In the genomic region with DNA sequence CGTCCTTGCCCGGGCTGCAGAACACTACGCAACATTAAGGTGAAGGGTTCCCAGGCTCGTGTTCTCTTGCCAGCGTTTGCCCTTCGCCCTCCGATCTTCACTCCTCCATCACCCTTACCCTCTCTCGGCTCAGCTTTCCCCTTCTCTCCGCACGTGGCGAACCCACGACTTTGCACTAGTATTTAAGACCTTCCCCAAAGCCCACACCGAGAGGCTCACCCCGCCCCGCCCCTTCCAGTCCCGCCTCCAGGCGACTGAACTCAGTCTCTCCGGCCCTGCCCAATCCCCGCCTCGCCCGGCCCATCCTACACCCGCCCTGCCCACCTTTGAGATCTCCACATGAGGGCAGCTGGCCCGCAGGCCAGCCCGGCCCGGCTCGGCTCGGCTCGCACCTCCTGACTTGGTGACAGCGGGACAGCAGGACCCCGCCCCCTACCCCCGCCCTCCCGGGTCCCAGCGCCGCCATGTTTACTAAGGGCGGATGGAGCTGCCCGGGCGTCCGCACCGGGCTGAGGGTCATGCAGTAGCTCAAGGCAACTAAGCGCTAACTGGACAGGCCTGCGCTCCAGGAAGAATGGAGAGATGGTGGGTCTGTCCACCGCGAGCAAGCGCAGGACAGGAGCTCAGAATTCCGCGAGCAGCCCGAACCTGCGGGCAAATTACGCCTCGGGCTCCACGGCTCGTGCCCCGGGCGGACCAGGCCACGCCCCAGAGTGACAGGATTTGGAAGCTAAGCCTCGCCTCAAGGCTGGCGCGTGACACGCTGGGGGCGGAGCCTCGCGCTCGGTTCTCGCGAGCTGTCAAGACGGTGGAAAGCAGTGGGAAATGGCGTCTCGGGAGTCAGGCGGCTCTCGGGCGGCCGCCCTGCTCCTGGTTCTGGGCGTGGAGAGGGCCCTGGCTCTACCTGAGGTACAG, we compare ENCODE assay signal across 8 mouse cellular contexts. TPM values are rescaled to one million over a fixed set of nuclear protein-coding genes. Genes with fewer than 3 reads are reported as not detected.
DNase-seq lines count a peak whose midpoint lies in the region; ATAC-seq and TF ChIP-seq lines count a peak whose summit lies in the region.

A gene (plus strand): TSS at position 465 of the 915 bp plus-strand sequence.

- no peaks in the 10 kb centered on the region for H3K9me3 ChIP-seq in forebrain, embryonic 10.5 days
- H3K9me3 ChIP-seq in heart, embryonic 15.5 days (replicated peaks), result no peaks in the 10 kb centered on the region
- no peaks in the 10 kb centered on the region for H3K9me3 ChIP-seq in liver, embryonic 14.5 days (ENCODE audit: control insufficient read depth, low read length)
- no peaks in the 10 kb centered on the region for H3K9me3 ChIP-seq in neural tube, embryonic 11.5 days (ENCODE audit: control insufficient read depth, low read length)
- H3K9me3 ChIP-seq in stomach, postnatal 0 days (ENCODE audit: control insufficient read depth, low read length), result no peaks in the 10 kb centered on the region

- peak within 1 kb of the TSS; percentile 93 for H3K9ac ChIP-seq in heart, embryonic 15.5 days
- H3K9ac ChIP-seq in liver, embryonic 14.5 days (replicated peaks), result peak within 1 kb of the TSS; percentile 65
- H3K9ac ChIP-seq in neural tube, embryonic 11.5 days (ENCODE audit: low read length), result peak within 1 kb of the TSS; percentile 80
- peak within 1 kb of the TSS; percentile 94 for H3K9ac ChIP-seq in stomach, postnatal 0 days (ENCODE audit: low read length)

- no peaks in the 10 kb centered on the region for H3K27me3 ChIP-seq in forebrain, embryonic 10.5 days (ENCODE audit: poor library complexity, severe bottlenecking)
- H3K27me3 ChIP-seq in heart, embryonic 15.5 days, result no peaks in the 10 kb centered on the region
- no peaks in the 10 kb centered on the region for H3K27me3 ChIP-seq in liver, embryonic 14.5 days (ENCODE audit: control insufficient read depth, insufficient read depth, low read length)
- no peaks in the 10 kb centered on the region for H3K27me3 ChIP-seq in neural tube, embryonic 11.5 days (ENCODE audit: control insufficient read depth, insufficient read depth, low read length)
- H3K27me3 ChIP-seq in stomach, postnatal 0 days (ENCODE audit: control insufficient read depth, insufficient read depth, low read length), result no peaks in the 10 kb centered on the region

- H3K4me1 ChIP-seq in forebrain, embryonic 10.5 days, result peaks cover 24% of the 10 kb centered on the region
- peaks cover 10% of the 10 kb centered on the region for H3K4me1 ChIP-seq in heart, embryonic 15.5 days (replicated peaks)
- H3K4me1 ChIP-seq in liver, embryonic 14.5 days (replicated peaks; ENCODE audit: control insufficient read depth in 2 of 2, insufficient read depth in 2 of 2, low read length in 1 of 2), result peaks cover 5 to 7% of the 10 kb centered on the region in 2 experiments
- H3K4me1 ChIP-seq in neural tube, embryonic 11.5 days (ENCODE audit: control insufficient read depth, insufficient read depth, low read length), result peaks cover 4% of the 10 kb centered on the region; the same call in 1 of the 2 replicates
- H3K4me1 ChIP-seq in stomach, postnatal 0 days (replicated peaks; ENCODE audit: control insufficient read depth, insufficient read depth), result no peaks in the 10 kb centered on the region

- TF ChIP-seq EP300 in liver, embryonic 14.5 days (IDR thresholded peaks at IDR 0.05; ENCODE audit: low read depth), result no peak
- TF ChIP-seq EP300 in stomach, postnatal 0 days (optimal IDR thresholded peaks at IDR 0.05), result peak; percentile 91

- peak; percentile 34; the same call in 1 of the 2 replicates for TF ChIP-seq CTCF in liver, embryonic 14.5 days (IDR thresholded peaks at IDR 0.05; ENCODE audit: low read depth)
- TF ChIP-seq CTCF in stomach, postnatal 0 days (IDR thresholded peaks at IDR 0.05; ENCODE audit: low read depth), result peak; percentile 45

- H3K4me3 ChIP-seq in forebrain, embryonic 10.5 days, result peak within 1 kb of the TSS; percentile 69
- H3K4me3 ChIP-seq in heart, embryonic 15.5 days, result peak within 1 kb of the TSS; percentile 86
- peak within 1 kb of the TSS; percentile 76 to 80 for H3K4me3 ChIP-seq in liver, embryonic 14.5 days (ENCODE audit: insufficient read depth in 1 of 2, low read depth in 2 of 2, low read length in 2 of 2)
- H3K4me3 ChIP-seq in neural tube, embryonic 11.5 days (ENCODE audit: low read depth, low read length), result peak within 1 kb of the TSS; percentile 72
- peak within 1 kb of the TSS; percentile 74 for H3K4me3 ChIP-seq in stomach, postnatal 0 days (ENCODE audit: low read depth, low read length)

- peak within 1 kb of the TSS; percentile 90 for H3K27ac ChIP-seq in forebrain, embryonic 10.5 days
- peak within 1 kb of the TSS; percentile 99 for H3K27ac ChIP-seq in heart, embryonic 15.5 days
- peak within 1 kb of the TSS; percentile 79 for H3K27ac ChIP-seq in liver, embryonic 14.5 days
- peak within 1 kb of the TSS; percentile 85 for H3K27ac ChIP-seq in neural tube, embryonic 11.5 days (ENCODE audit: low read depth, low read length)
- peak within 1 kb of the TSS; percentile 99 for H3K27ac ChIP-seq in stomach, postnatal 0 days (replicated peaks)

- peaks cover 11% of the 10 kb centered on the region for H3K36me3 ChIP-seq in forebrain, embryonic 10.5 days (replicated peaks)
- H3K36me3 ChIP-seq in heart, embryonic 15.5 days, result peaks cover 9% of the 10 kb centered on the region; the same call in 1 of the 2 replicates
- no peaks in the 10 kb centered on the region for H3K36me3 ChIP-seq in liver, embryonic 14.5 days (replicated peaks; ENCODE audit: control insufficient read depth, insufficient read depth, low read depth)
- H3K36me3 ChIP-seq in neural tube, embryonic 11.5 days (ENCODE audit: control insufficient read depth, insufficient read depth, low read length), result no peaks in the 10 kb centered on the region; the same call in 1 of the 2 replicates
- H3K36me3 ChIP-seq in stomach, postnatal 0 days (ENCODE audit: control insufficient read depth, insufficient read depth, low read length), result peaks cover 2% of the 10 kb centered on the region; the same call in 1 of the 2 replicates

- peak; percentile 96 to 98 for DNase-seq in CD8-positive naive resting alpha-beta T cell, adult 2 months (ENCODE audit: low read depth in 2 of 2, low spot score in 2 of 2)
- DNase-seq in c-Kit-positive CD71-negative TER-119-negative erythroid progenitor cells, embryonic 14.5 days (ENCODE audit: low read depth), result peak; percentile 97
- DNase-seq in forebrain, embryonic 10.5 days (ENCODE audit: extremely low spot score, low spot score), result peak; percentile 98
- DNase-seq in kidney, postnatal 25 days, result peak; percentile 99
- peak; percentile 95 to 97 (median 95) for DNase-seq in liver, embryonic 14.5 days (ENCODE audit: low read depth in 3 of 3, low spot score in 3 of 3)
- DNase-seq in neural tube, embryonic 11.5 days (ENCODE audit: low spot score), result peak; percentile 99
- peak; percentile 99 for DNase-seq in stomach, postnatal 0 days (ENCODE audit: low spot score)

- under 1% methylated on average over 73 of the region's 73 CpGs for WGBS in forebrain, embryonic 10.5 days
- WGBS in heart, embryonic 15.5 days, result under 1% methylated on average over 73 of the region's 73 CpGs
- under 1% methylated on average over 73 of the region's 73 CpGs for WGBS in liver, embryonic 14.5 days (ENCODE audit: insufficient replicate concordance)
- under 1% methylated on average over 73 of the region's 73 CpGs for WGBS in neural tube, embryonic 11.5 days
- under 1% methylated on average over 72 of the region's 73 CpGs for WGBS in stomach, postnatal 0 days

- peak within 1 kb of the TSS; percentile 86 for H3K4me2 ChIP-seq in heart, embryonic 15.5 days
- peak within 1 kb of the TSS; percentile 89 for H3K4me2 ChIP-seq in liver, embryonic 14.5 days (ENCODE audit: low read depth)
- H3K4me2 ChIP-seq in neural tube, embryonic 11.5 days (ENCODE audit: low read depth), result peak within 1 kb of the TSS; percentile 77
- H3K4me2 ChIP-seq in stomach, postnatal 0 days (replicated peaks; ENCODE audit: low read depth), result peak within 1 kb of the TSS; percentile 74

- peak; percentile 96 for ATAC-seq in heart, embryonic 15.5 days (replicated peaks; ENCODE audit: insufficient number of reproducible peaks, insufficient read depth, low FRiP score, low read depth)
- ATAC-seq in liver, embryonic 14.5 days (ENCODE audit: insufficient read depth), result peak; percentile 95
- ATAC-seq in neural tube, embryonic 11.5 days (ENCODE audit: insufficient read depth, low FRiP score, low TSS enrichment), result peak; percentile 96
- peak; percentile 98 for ATAC-seq in stomach, postnatal 0 days (ENCODE audit: low FRiP score, low TSS enrichment)

RNA-seq across cellular contexts. Expression of the gene that starts here (rescaled TPM):
- polyA plus RNA-seq in forebrain, embryonic 10.5 days (2016; fragmentation: Nextera tagmentation; extraction: Ambion mirVana), result 71.5 and 74.8 TPM in 2 replicates
- polyA plus RNA-seq in heart, embryonic 15.5 days (2015; fragmentation: Nextera tagmentation; extraction: Ambion mirVana), result 116 and 118 TPM in 2 replicates
- polyA plus RNA-seq in liver, embryonic 14.5 days (2012; rRNA removed), result 28.8 and 31.0 TPM in 2 replicates
- polyA plus RNA-seq in liver, embryonic 14.5 days (2014; fragmentation: Nextera tagmentation; extraction: Ambion mirVana), result 50.4 and 53.2 TPM in 2 replicates
- polyA plus RNA-seq in neural tube, embryonic 11.5 days (2014; fragmentation: Nextera tagmentation; extraction: Ambion mirVana), result 95.1 and 98.5 TPM in 2 replicates
- 192 and 197 TPM in 2 replicates for polyA plus RNA-seq in stomach, postnatal 0 days (2015; fragmentation: Nextera tagmentation; extraction: Ambion mirVana)

Comparison
In these comparisons a context has a peak if more than half of its experiments do, and no peak if none do; other contexts are left out.
1. Peak in every context shown above with its lines: DNase-seq, ATAC-seq, H3K4me3 ChIP-seq and H3K27ac ChIP-seq.